Mouse (Mus musculus) forebrain, embryonic 15.5 days (tissue): ENCODE measurements at regions not wholly inside any gene's neighbourhood (a gene's known extent, or its start where the extent isn't known, plus 50 kb on each side); places are given as distances from the start of the nearest gene placed in this dataset.

Experiments used
- ATAC-seq: fragments of 200-750 bp; cut with Nextera tagmentation; replicated peaks from 2 replicates; pipeline ENCODE4 v1.8.0; 2017; ENCODE audit warnings: mild to moderate bottlenecking, moderate TSS enrichment, moderate library complexity
- H3K27ac ChIP-seq: fragments of 300-500 bp; sonication (generic); replicated peaks from 2 replicates; pipeline ENCODE4 v1.5.1; 2015; ENCODE audit warnings: mild to moderate bottlenecking, inconsistent platforms
- H3K27me3 ChIP-seq: fragments of 300-500 bp; sonication (generic); 2 replicates; pipeline ENCODE4 v1.6.1; 2015; ENCODE audit warnings: inconsistent platforms
- H3K36me3 ChIP-seq: fragments of 300-500 bp; sonication (generic); 2 replicates; pipeline ENCODE4 v1.6.1; 2015; ENCODE audit warnings: mild to moderate bottlenecking, inconsistent platforms
- H3K4me1 ChIP-seq: fragments of 300-500 bp; sonication (generic); 2 replicates; pipeline ENCODE4 v1.6.1; 2015; ENCODE audit warnings: inconsistent platforms
- H3K4me2 ChIP-seq: fragments of 300-500 bp; sonication (generic); replicated peaks from 2 replicates; pipeline ENCODE4 v1.6.1; 2015; ENCODE audit warnings: mild to moderate bottlenecking, inconsistent platforms
- H3K4me3 ChIP-seq: fragments of 300-500 bp; sonication (generic); 2 replicates; pipeline ENCODE4 v1.5.1; 2015; ENCODE audit warnings: mild to moderate bottlenecking, inconsistent platforms
- H3K9ac ChIP-seq: fragments of 300-500 bp; sonication (generic); replicated peaks from 2 replicates; pipeline ENCODE4 v1.6.1; 2015; ENCODE audit warnings: mild to moderate bottlenecking, inconsistent platforms
- H3K9me3 ChIP-seq: fragments of 300-500 bp; sonication (generic); 2 replicates; pipeline ENCODE4 v1.6.1; 2016; ENCODE audit warnings: inconsistent platforms
- WGBS: fragments of 180-500 bp; shearing (Covaris S2); methylation state at CpG from one replicate; pipeline ENCODE4 v1.1.7; 2015; ENCODE audit warnings: mixed read lengths; 5-methylcytosine and 5-hydroxymethylcytosine counted together

- Histone ChIP-seq H3K4me1 (no peaks in the 10 kb centered on the region), H3K4me3 (no peak overlapping the region), H3K36me3 (no peaks in the 10 kb centered on the region), H3K27ac (no peak overlapping the region), H3K9me3 (no peaks in the 10 kb centered on the region), H3K27me3 (0 out of 2 replicates have a peak, but pooled peaks cover 5% of the 10 kb centered on the region), H3K9ac (no peak overlapping the region), H3K4me2 (no peak overlapping the region)
- WGBS: 30% methylated on average over 13 of the region's 13 CpGs
- ATAC-seq: no peak
Observed at GRCm38 (mm10) chr6:52105031-52105593, 53.0 kb downstream of the Hoxa1 start.

GRCm38 (mm10) chr6:52104141-52104540, 54.0 kb downstream of the Hoxa1 start:
- Histone ChIP-seq H3K4me3 (no peak overlapping the region), H3K4me2 (no peak overlapping the region), H3K9me3 (no peaks in the 10 kb centered on the region), H3K36me3 (no peaks in the 10 kb centered on the region), H3K27ac (no peak overlapping the region), H3K9ac (no peak overlapping the region), H3K27me3 (0 out of 2 replicates have a peak, but pooled peaks cover 5% of the 10 kb centered on the region), H3K4me1 (no peaks in the 10 kb centered on the region)
- 91% methylated on average over 11 of the region's 11 CpGs for WGBS
- no peak for ATAC-seq

DNA sequence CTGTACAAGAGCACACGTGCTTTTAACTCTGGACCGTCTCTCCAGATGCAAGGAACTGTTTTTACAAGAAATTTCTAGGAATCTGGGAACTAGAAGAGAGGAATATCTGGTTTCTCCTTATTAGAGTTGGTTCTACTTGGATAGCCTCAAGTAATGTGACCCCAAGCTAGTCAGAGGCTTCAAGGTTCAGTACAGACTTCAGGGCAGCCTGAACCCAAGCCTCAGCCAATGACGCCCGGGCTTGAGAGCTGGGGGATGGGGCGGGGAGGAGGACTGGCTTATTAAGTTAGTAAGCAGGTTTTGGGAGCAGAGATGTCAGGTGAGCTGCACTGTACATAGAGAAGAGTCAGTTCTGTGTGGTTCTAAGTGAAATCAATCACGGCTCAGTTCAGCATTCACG, 54.5 kb downstream of the Hoxa1 start:
- Histone ChIP-seq H3K9ac (no peak overlapping the region), H3K27ac (no peak overlapping the region), H3K27me3 (0 out of 2 replicates have a peak, but pooled peaks cover 5% of the 10 kb centered on the region), H3K36me3 (no peaks in the 10 kb centered on the region), H3K4me1 (no peaks in the 10 kb centered on the region), H3K4me3 (no peak overlapping the region), H3K4me2 (no peak overlapping the region), H3K9me3 (no peaks in the 10 kb centered on the region)
- no peak for ATAC-seq
- 93% methylated on average over 7 of the region's 7 CpGs for WGBS

- 72% methylated on average over 8 of the region's 8 CpGs for WGBS
- ATAC-seq: no peak
- no peak overlapping the region for H3K9ac ChIP-seq
- no peaks in the 10 kb centered on the region for H3K36me3 ChIP-seq
- no peak overlapping the region for H3K4me2 ChIP-seq
- H3K27ac ChIP-seq: no peak overlapping the region
- H3K4me1 ChIP-seq: no peaks in the 10 kb centered on the region
- no peaks in the 10 kb centered on the region for H3K9me3 ChIP-seq
- no peak overlapping the region for H3K4me3 ChIP-seq
- H3K27me3 ChIP-seq: 0 out of 2 replicates have a peak, but pooled peaks cover 5% of the 10 kb centered on the region
Observed at GRCm38 (mm10) chr6:52102699-52103098, 55.4 kb downstream of the Hoxa1 start.

GRCm38 (mm10) chr6:52102179-52102578, 55.9 kb downstream of the Hoxa1 start:
- Histone ChIP-seq H3K9me3 (no peaks in the 10 kb centered on the region), H3K9ac (no peak overlapping the region), H3K4me3 (no peak overlapping the region), H3K27me3 (0 out of 2 replicates have a peak, but pooled peaks cover 5% of the 10 kb centered on the region), H3K4me2 (no peak overlapping the region), H3K27ac (no peak overlapping the region), H3K36me3 (no peaks in the 10 kb centered on the region), H3K4me1 (no peaks in the 10 kb centered on the region)
- no peak for ATAC-seq
- 36% methylated on average over 8 of the region's 8 CpGs for WGBS

- no peak overlapping the region for H3K9ac ChIP-seq
- no peaks in the 10 kb centered on the region for H3K36me3 ChIP-seq
- H3K27ac ChIP-seq: no peak overlapping the region
- no peak overlapping the region for H3K4me3 ChIP-seq
- no peak for ATAC-seq
- 91% methylated on average over 6 of the region's 6 CpGs for WGBS
- H3K27me3 ChIP-seq: 0 out of 2 replicates have a peak, but pooled peaks cover 5% of the 10 kb centered on the region
- H3K4me1 ChIP-seq: no peaks in the 10 kb centered on the region
- no peak overlapping the region for H3K4me2 ChIP-seq
- no peaks in the 10 kb centered on the region for H3K9me3 ChIP-seq
Observed at GRCm38 (mm10) chr6:52101209-52101608, 56.9 kb downstream of the Hoxa1 start.

- no peak overlapping the region for H3K4me2 ChIP-seq
- no peaks in the 10 kb centered on the region for H3K9me3 ChIP-seq
- H3K27ac ChIP-seq: no peak overlapping the region
- no peaks in the 10 kb centered on the region for H3K27me3 ChIP-seq
- H3K36me3 ChIP-seq: no peaks in the 10 kb centered on the region
- WGBS: 94% methylated on average over 7 of the region's 7 CpGs
- ATAC-seq: no peak
- no peak overlapping the region for H3K4me3 ChIP-seq
- H3K4me1 ChIP-seq: 0 out of 2 replicates have a peak, but pooled peaks cover 1% of the 10 kb centered on the region
- no peak overlapping the region for H3K9ac ChIP-seq
Observed at GRCm38 (mm10) chr6:52098851-52099250, 59.3 kb downstream of the Hoxa1 start.

DNA sequence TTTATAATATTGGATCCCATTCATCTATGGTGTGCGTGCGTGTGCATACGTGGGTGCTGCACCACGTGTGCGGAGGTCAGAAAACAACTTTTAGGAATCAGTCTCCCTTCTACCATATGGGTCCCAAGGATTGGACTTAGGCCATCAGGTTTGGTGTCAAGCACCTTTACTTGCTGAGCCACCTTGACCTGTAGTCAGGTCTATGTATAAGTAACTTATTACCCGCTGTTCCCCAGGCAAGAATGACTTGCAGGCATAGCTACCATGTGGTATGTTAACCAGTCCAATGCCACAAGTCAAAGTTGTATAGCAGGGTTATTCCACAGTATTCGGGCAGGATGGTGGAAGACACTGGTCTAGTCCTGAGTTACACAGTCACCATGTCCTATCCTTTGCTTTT, 62.5 kb downstream of the Hoxa1 start:
- no peaks in the 10 kb centered on the region for H3K9me3 ChIP-seq
- H3K4me1 ChIP-seq: 0 out of 2 replicates have a peak, but pooled peaks cover 3% of the 10 kb centered on the region
- H3K27ac ChIP-seq: no peak overlapping the region
- H3K4me2 ChIP-seq: no peak overlapping the region
- H3K27me3 ChIP-seq: no peaks in the 10 kb centered on the region
- ATAC-seq: no peak
- no peak overlapping the region for H3K4me3 ChIP-seq
- WGBS: 94% methylated on average over 7 of the region's 7 CpGs
- H3K36me3 ChIP-seq: no peaks in the 10 kb centered on the region
- no peak overlapping the region for H3K9ac ChIP-seq

DNA sequence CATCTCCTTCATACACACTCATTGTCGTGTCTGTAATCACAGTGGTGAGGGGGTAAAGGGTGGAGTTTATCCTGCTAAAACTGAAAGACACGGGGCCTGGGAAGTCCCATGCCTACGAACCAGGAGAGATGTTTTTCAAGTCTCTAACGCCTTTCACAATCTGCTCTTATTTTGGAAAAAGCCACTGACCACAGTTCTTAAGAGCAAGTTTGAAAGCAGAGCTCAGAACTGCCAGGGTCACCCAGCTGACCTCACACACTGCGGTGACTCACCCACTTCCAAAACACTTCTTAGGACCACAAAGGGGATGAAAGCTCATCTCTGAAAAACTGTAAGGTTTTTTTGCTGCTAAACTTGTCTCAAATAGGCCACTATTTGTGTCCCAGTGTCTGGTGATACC, 66.7 kb downstream of the Hoxa1 start:
- Histone ChIP-seq H3K9me3 (no peaks in the 10 kb centered on the region), H3K4me3 (no peak overlapping the region), H3K4me2 (no peak overlapping the region), H3K9ac (no peak overlapping the region), H3K27ac (no peak overlapping the region), H3K27me3 (no peaks in the 10 kb centered on the region), H3K4me1 (0 out of 2 replicates have a peak, but pooled peaks cover 3% of the 10 kb centered on the region), H3K36me3 (no peaks in the 10 kb centered on the region)
- WGBS: 51% methylated on average over 5 of the region's 5 CpGs
- ATAC-seq: no peak

GRCm38 (mm10) chr6:52085932-52086643, 72.0 kb downstream of the Hoxa1 start:
- Histone ChIP-seq H3K9me3 (no peaks in the 10 kb centered on the region), H3K36me3 (no peaks in the 10 kb centered on the region), H3K4me2 (no peak overlapping the region), H3K27ac (no peak overlapping the region), H3K4me1 (no peaks in the 10 kb centered on the region), H3K9ac (no peak overlapping the region), H3K4me3 (no peak overlapping the region), H3K27me3 (no peaks in the 10 kb centered on the region)
- WGBS: 86% methylated on average over 17 of the region's 17 CpGs
- ATAC-seq: no peak

DNA sequence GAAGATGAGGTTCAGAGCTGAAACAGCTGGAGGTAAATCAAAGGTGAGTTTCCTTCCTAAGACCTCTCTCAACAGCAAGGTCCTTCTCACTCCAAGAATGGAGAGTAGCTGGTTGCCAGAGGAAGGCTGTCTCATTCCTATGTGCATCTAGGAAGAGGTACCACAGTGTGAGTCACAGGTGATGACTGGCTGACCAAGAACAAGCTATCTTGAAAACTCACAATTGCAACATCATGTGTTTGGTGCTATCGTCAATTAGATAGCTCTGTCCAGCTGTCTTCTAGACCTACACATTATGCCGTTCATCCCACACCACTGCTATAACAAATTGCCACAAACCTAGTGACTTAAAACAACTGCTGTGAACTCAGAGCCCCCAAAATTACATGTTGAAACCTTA, 72.3 kb upstream of the Skap2 start:
- Histone ChIP-seq H3K4me3 (no peak overlapping the region), H3K4me2 (no peak overlapping the region), H3K27ac (no peak overlapping the region), H3K9ac (no peak overlapping the region), H3K36me3 (no peaks in the 10 kb centered on the region), H3K4me1 (no peaks in the 10 kb centered on the region), H3K27me3 (no peaks in the 10 kb centered on the region), H3K9me3 (no peaks in the 10 kb centered on the region)
- no peak for ATAC-seq
- 100% methylated on average over 2 of the region's 2 CpGs for WGBS

DNA sequence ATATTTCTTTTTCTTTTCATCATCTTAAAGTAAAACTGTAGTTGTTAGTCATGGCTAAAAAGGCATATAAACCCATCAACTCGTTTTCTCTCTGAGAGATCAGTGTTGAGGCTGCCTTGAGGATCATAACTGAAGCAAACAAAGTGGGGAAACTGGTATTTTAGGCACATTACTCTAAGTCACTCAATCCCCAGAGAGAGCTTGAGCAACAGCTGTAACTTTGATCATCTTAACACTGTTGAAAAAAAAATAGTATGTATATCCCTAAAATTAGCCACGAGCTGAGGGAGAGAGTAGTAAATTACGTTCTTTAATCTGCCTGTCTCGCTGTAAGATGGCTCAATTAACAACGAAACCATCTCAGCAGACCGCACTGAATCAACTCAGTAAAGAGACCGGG, 67.2 kb upstream of the Skap2 start:
- H3K36me3 ChIP-seq: no peaks in the 10 kb centered on the region
- no peak overlapping the region for H3K9ac ChIP-seq
- H3K9me3 ChIP-seq: no peaks in the 10 kb centered on the region
- H3K27me3 ChIP-seq: no peaks in the 10 kb centered on the region
- 30% methylated on average over 7 of the region's 7 CpGs for WGBS
- no peak overlapping the region for H3K4me2 ChIP-seq
- peaks cover 11% of the 10 kb centered on the region for H3K4me1 ChIP-seq
- no peak overlapping the region for H3K27ac ChIP-seq
- H3K4me3 ChIP-seq: no peak overlapping the region
- ATAC-seq: no peak
